Mouse (Mus musculus) cerebellum, adult 9-10 months (tissue): ENCODE measurements around the gene Hnrnpr.

Source experiments
- DNase-seq: peaks from one replicate; pipeline ENCODE4 v3.0.0; 2022

Gene Hnrnpr

DNA sequence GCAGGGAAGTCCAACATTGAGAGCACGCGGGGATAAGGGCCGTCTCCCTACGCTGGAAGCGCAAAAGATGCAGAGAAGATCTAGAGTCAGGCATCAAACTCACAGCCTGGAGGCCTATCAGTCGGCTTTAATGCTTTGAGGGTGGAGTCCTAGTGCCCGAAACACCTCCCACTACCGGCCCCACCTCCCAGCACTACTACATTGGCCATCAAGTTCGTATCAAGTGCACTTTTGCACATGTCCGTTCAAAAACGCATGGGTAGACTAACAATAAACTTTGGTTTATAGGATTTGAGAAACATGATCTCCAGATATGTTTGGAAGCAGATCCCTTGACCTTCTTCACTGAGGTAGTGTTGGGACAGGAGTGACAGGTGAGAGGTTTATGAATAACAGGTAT lies 962 bp upstream of the Hnrnpr start:
- no peak for DNase-seq

DNA sequence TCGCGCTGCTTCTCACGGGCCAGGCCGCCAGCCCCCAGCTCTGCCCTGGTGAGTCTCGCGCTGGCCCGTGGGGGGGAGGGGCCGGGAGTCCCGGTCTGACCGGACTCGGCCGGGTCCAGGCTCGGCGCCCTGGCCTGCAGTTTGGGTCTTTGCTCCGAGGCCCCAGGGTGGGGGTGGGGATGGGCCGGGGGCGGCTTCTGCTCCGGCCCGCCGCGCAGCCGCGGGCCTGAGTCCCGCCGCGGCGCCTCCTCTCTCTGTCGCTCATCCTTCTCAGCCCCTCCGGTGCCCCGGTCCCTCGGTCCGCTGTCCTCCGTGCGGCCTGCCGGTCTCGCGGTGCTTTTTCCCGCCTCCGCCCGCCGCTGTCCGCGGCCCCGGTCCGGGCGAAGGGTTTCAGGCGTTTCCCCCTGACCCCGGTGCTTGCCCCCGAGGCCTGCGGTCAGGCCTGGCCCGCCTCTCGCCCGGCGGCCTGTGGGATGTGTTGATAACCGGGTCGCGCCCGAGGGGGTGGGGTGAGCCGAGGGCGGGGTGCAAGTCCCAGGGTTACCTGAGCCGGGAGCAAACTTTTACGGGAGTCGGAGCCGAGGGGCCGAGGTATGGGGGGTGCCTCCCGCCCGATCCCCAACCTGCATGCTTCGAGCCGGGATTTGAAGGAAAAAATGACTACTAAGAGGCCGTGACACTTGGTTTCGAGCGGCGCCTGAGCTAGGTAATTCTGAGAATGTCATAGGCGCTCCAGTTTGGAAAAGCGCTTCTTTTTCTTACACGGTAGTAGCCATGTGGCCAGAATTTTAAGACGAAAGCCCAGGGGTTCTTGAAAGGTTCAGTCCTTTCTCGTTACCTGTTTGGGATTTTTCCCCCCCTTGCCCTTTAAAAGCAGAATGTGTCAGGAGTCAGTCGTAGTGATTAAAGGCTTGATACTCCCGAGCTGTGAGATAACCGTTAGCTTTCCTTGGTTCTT lies 579 bp downstream of the Hnrnpr start:
- peak; percentile 53 for DNase-seq

DNA sequence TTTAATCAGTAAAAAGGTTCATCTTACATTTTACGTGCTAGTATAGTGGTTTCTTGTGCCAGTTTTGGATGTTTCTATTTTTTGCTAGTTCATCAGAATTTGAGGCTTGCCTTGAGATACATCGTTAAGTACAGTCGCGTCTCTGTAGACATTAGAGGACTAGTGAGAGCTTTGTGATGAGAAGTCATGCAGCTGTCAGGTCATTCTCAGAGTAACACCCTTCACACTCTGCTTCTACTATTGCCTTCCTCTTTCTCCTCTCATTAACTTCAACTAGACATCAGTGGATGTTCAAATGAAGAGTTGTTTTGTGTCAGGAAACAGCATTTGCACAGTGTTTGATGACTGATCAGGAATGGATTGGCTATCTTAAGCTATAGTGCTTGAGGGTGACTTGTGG lies 1.9 kb downstream of the Hnrnpr start:
- DNase-seq: no peak

DNA sequence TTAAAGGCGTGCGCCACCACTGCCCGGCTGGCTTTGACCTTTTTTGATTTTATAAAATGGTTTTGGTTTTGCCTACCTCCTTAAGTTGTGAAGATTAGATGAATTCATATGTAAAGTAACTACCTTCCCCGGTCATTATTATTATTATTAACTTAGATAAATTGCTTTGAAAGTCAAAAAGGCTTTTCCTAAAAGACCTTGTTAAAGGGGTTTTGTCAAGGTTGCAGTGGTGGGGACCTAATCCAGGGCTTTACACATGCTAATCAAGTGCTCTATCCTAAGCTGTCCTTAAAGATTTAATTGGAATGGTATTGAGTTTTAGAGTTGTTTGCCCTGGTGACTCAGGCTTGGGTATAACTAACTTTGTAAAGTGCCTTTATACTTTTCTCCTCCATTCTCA lies 6.9 kb downstream of the Hnrnpr start:
- no peak for DNase-seq

DNA sequence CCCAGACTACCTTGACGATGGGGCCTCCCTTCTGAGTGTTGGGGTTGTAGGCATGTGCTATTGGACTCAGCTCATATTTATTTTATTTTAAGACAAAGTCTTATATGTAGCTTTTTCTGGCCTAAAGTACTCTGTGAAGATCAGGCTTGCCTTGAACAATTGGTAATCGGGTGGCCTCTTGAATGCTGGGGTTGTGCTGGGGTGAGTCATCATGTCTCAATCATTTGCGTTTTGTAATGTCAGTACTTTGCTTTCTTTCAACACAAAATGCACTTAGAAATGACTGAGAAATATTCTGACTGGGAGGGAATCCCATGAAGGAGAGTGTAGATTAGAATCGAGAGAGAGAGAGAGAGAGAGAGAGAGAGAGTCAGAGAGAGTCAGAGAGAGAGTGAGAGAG lies 9.3 kb downstream of the Hnrnpr start:
- no peak for DNase-seq

DNA sequence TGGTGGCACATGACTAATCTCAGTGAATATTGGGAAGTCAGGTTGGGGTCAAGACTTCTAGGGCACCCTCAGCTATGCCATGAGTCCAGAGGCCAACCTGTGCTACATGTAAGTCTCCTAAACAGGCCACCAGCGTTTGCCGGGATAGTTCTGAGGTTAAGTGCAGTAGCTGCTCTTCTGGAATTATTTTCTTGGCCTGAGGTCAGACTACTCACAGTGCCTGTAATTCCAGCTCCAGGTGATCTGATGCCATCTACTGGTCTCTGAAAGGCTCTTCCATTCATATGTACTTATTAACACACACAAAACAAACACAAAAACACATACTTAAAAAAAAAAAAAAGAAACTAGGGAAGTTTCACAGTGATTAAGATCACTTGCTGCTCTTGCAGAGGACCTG lies 13.5 kb downstream of the Hnrnpr start:
- DNase-seq: peak; percentile 48

DNA sequence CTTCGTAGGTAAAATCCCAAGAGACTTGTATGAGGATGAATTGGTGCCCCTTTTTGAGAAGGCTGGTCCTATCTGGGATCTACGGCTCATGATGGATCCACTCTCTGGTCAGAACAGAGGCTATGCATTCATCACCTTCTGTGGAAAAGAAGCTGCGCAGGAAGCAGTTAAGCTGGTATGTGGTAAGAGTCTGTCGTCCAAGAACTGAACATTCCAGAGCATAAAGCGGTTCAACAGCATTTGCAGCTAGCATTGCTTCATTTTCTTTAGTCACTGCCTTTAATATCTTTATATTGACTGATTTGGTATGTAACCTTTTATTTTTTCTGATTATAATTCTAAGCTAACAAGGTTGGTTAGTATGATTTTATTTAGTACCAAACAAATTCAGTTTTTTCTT lies 16.5 kb downstream of the Hnrnpr start:
- DNase-seq: no peak

DNA sequence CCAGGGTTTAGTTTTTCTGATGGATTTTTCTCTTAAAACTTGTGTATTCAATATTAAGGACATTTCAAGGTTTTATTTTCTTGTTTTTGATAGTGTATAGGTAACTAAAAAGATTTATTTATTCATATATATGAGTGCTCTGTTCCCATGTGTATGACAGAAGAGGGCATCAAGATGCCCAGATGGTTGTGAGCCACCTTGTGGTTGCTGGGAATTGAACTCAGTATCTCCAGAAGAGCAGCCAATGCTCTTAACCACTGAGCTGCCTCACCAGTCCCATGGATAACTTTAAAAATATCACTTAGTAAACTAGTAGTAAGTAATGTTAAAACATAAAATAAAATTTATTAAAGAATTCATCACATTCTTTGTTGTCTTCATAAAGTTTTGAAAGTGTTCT lies 17.4 kb downstream of the Hnrnpr start:
- no peak for DNase-seq

DNA sequence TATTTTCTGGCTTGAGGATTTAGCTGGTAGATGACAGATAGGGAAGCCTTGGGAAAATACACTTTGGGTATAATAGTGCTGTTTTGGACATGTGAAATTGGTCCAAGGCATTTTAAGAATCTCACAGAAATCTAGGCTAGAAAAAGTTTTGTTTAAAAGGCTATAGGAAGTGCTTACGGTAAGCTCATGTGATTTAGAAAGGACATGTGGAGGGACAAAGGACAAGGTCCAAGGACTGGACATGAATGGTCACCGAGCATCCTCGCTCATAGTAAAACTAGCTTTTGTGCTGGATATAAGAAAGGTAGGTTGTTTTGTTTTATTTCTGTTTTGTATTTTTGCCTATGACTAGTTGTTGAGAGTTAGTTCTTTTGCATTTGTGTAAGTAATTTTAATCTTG lies 21.0 kb downstream of the Hnrnpr start:
- no peak for DNase-seq

DNA sequence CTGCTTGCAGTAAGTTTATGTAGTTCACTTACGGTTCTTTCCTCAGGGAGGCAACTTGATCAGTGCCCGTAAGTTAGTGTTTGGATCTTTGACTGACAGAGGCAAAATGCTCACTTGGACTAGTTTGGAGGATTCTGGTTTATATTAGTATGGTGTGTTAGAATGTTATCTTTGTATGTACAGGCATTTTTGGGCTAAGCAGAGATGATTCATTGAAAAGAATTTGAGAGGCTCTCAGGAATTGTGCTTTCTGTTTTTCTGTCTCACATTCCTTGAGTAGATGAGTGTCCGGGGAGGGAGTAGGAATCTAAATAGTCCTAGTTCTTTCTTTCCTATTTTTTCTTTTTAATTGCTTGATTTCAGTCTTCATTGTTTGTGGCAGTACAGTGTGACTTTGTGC lies 22.4 kb downstream of the Hnrnpr start:
- no peak for DNase-seq

DNA sequence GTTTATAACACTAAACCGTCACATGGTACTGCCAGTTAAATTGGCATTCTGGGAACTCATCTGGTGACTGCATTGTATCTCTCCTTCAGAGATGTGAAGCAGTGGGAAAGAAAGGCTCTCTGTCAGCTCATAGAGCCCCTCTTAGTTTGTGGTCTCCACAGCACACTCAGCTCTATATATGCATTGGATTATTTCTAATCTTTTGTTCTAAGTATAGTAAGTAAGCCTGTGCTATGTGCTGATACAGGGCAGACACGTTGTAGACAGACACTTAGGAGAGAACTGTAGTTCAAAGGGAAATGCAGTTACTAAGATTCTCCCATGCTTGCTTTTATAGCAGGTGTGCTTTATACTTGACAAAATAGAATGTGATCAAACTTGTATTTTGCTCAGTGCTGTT lies 24.3 kb downstream of the Hnrnpr start:
- no peak for DNase-seq

DNA sequence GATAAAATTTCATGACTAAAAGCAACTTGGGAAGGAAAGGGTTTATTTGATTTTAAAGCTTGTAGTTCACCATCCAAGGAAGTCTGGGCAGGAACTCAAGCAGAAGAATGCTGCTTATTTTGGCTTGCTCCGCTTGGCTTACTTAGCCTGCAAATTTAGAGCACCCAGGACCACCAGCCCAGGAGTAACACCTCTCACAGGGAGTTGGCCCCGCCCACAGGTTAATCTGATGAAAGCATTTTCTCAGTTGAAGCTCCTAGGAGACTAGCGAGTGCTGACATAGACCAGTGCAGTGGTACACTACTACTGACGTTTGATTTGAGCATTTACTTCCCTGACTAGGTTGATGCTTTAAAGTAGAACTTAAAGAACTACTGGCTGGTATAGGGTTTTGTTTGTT lies 26.4 kb downstream of the Hnrnpr start:
- DNase-seq: no peak

DNA sequence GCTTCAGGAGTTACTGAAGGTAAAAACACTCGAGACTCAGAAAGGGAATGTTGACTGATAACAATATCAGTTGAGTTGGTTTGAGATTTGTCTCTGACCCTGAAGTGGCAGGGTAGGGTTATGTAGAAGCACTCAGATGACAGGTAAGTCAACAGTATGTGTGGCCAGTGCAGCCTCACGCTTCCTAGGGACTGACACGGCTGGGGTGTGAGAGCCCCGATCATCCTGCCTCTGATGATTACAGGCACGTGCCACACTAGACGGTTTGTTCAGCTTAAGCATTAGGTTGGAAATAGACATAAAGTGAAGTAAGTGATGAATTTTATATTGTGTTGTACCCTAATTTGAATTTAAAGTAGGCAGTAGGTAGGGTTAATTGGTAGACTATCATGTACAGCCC lies 38.9 kb downstream of the Hnrnpr start:
- DNase-seq: no peak

DNA sequence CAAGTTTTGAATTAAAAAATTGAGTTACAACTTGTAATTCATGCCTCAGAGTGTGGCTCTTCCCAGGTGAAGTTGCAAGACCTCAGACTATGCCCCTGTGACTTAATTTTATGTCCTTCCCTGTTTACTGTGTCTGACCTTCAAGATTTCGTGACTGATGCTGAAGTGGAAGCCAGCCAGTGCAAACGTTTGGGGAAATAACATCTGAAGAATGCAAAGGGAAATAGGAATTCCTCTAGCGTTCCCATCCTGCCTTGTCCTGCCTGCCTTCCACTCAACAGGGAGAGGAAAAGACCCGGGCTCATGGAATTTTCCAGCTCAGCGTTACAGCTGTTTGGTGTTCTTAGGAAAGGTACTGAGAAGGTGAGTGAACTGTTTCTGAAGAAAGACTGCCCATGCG lies 46.3 kb downstream of the Hnrnpr start:
- DNase-seq: no peak

DNA sequence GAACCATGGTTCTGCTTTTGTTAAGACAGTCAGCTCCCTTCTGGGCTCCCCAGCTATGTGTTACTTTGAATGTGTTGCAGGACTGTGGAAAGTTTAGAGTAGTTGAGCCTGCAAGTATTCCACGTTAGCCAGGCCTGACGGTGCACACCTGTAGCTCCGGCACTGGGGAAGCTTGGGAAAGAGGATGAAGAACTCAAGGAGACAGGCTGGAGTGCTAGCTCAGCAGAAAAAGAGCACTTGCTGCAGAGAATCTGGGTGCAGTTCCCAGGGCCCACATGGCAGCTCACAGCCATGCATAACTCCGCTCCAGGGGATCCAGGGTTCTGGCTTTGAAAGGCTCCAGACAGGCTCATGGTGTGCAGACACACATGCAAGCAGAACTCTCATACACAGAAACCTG lies 46.7 kb downstream of the Hnrnpr start:
- no peak for DNase-seq

DNA sequence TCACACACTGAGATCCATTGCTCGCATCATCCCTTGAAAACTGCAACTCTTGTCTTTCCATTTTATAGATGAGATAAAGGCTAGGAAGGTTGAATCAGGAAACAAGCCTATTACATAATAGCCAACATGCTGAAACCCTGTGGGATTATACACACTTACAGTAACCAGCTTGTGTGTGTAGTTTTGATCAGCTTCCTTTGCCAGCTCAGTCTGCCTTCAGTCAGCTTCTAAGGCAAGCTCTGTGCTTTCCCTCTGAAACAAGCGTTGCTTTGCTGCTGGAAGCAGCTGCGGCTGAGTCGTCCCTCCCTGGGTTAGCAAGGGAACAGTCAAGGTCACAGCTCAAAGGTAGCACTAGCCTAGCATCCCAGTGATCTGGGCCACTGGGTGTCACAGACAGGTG lies 57.1 kb downstream of the Hnrnpr start:
- DNase-seq: no peak

DNA sequence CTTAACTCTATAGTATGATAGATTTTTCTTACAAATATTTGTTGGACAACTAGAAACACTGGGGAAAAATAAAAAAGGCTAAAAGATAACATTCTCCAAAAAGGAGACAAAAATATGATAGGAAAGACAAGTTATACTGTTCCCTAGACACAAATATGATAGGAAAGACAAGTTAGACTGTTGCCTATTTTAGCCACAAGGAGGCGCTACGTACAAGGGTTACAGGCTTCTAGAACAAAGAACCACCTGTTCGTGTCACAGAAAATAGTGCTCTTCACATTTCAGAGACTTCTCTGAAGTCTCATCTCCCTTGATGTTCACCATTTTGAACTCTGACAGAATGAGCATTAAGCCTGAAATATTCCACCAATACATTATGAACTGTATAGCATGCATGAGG lies 59.0 kb downstream of the Hnrnpr start:
- DNase-seq: peak; percentile 60

DNA sequence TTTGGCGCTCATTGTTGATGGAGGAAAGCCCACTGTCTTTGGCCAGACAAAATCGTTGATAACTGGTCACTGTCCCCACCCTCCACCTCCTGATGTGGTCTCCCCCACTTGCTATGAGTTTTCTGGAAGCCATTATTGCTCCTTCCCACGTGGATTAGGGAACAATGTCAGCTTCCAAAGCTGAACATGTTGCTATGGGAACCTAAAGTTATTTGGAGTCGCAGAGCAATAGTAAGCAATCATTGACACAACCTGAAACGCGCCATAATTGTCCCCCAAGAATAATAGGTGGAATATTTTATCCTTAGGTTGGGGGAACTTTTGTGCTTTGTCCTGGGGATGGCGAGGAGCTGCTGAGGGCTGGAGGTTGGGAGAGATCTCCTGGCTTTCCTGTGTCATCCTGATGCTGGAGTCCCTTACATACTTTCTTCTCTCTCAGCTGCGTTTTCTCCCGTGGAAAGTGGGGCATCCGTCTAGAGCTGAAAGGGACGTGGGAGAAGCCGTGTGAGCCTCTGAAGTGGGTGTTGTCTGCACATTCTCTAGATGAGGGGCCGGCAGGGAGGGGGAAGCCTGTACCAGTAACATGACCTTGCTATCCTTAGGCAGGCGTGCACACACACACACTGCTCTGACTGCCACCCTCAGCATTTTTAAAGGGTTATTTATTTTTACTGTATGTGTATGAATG lies 62.9 kb downstream of the Hnrnpr start:
- DNase-seq: no peak

DNA sequence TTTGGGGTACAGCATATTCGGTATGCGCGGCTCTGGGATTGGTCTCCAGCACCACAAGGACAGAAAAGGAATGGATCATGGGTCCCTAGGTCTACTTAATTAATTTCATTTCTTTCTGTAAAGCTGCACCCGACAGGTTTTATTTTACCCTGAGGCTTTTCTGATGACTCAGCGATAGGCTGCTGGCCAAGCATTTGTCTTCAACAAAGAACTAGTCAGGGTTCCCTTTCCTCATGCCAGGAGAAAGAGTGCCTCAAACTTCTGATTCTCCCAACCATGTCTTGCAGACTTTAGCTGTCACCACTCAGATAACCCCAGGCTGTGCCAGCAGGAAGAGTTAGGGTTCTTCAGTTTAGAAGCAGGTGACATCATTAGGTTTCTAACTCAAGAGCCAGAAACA lies 66.3 kb downstream of the Hnrnpr start:
- DNase-seq: no peak

DNA sequence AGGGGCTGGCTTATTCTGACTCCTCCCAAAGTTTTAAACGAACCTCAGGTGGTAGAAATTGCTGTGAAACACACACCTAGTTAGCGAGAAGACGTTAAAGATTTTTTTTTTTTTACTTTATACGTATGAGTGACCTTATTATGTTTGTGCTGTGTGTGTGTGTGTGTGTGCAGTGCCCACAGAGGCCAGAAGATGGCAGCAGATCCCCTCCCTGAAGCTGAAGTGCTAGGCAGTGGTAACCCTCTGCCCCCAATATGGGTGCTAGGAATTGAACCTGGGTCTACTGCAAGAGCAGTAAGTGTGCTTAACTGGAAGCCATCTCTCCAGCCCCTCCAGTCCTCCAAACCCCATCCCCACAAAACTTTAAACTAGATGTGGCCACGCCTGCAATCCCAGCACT lies 72.3 kb downstream of the Hnrnpr start:
- no peak for DNase-seq

DNA sequence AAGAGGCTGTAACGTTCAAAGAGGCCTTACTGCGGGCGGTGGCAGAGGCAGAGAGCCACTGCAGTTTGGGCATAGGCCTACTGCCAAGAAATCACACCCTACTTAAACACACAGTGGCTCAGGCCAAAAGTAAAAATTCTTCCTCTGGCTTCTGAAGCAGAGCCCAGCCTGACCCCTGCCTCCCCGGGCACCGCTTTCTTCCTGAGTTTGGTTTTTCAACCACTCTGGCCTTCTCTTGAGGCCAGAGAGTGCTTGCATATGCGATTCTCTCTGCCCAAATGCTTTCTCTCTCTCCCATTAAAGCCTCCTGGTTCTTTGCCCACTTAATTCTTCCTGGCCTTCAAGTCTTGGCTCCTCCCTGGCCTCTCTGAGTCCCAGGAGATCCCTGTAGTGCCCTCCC lies 73.1 kb downstream of the Hnrnpr start:
- no peak for DNase-seq

DNA sequence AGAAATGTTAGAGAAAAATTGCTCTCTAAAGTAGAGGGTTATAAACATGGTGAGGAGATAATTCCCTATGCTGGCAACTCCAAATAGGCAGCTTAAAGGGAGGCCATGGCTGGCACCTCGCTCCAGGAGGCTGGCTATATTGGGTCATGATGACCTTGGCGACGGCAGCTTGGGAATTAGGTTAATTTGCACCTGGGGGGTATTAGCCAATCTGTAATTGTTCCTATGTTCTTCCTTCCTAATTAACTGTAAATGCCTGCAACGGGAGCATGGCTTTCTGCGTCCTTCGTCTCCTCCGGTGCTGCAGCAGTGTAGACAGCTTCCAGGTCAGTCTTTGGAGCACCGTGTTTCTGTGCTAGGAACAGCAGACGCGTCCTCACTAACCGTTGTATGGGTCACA lies 76.5 kb downstream of the Hnrnpr start:
- DNase-seq: peak; percentile 18

DNA sequence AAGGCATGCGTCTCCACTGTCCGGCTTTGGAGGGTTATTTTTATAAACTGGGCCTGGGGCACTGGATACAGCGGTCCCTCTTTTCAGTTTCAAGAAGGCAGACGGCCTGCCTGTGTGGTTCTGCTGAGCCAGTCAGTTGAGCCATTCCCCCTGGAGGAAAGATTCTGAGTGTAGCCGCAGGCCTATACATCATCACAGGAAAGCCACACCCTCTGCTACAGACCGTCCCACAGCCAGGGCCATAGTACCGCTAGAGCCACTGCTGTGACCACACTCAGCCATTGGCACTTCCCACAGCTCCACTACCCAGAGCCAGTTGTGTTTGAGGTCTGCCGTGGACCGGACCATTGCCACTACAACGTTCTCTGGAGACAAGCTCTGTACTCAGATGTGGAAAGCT lies 91.1 kb downstream of the Hnrnpr start:
- no peak for DNase-seq

DNA sequence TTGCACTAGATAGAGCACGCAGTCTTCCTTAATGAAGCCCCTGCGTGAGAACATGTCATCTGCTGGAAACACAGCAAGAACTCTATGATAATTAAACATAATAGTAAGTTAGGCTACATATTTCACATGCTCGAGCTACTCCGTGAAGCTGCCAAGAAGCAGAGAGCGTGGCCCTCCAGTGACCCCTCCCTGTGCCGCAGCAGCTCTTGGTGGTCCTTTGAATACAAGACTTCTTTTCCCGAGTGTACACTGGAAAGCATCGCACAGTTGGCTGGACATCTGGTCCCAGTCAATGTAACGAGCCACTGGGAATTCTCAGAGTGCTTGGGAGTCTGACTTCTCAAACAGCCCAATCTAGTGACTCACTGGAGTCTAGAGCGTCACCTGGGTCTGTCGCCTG lies 97.1 kb downstream of the Hnrnpr start:
- DNase-seq: no peak
